Mouse (Mus musculus): ENCODE results near the gene Igf2bp3. TPM values are rescaled to one million over a fixed set of nuclear protein-coding genes. Genes with fewer than 3 reads are reported as not detected.

Gene Igf2bp3
- polyA plus RNA-seq, 2 experiments from 2014 or later = 2.5 to 4.6 TPM

DNA sequence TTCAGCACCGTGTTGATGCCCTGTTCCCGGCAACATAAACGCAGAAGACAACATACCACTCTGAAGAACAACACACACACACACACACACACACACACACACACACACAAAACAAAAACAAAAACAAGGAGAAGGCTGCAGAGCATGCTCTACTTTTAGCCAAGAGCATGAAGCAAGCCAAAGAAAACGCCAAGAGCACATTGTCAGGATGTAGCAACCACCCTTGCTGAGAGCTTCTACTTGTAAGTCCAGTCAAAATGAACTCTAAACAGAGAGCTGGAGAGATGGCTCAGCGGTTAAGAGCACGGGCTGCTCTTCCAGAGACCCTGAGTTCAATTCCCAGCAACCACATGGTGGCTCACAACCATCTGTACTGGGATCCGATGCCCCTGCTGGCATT, 41.5 kb downstream of the Igf2bp3 start:
- no peak for ATAC-seq

DNA sequence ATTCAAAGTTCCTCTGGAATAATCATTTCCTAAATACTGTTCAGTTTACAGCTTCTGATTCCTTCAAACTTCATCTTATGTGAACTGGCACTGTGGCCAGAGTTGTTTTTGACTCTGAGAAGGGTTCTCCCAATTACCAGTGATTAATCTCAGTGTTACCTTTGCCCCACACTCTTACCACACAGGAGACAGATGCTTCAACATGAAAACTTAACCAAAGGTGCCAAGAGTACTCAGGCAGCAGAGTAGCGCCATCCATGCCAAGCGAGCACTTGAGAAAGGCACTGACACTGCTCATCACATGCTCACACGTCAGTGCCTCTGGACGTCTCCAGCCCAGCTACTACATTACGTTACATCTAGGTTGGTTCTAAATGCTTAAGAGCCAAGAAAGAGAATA, 43.5 kb downstream of the Igf2bp3 start:
- no peak for ATAC-seq

DNA sequence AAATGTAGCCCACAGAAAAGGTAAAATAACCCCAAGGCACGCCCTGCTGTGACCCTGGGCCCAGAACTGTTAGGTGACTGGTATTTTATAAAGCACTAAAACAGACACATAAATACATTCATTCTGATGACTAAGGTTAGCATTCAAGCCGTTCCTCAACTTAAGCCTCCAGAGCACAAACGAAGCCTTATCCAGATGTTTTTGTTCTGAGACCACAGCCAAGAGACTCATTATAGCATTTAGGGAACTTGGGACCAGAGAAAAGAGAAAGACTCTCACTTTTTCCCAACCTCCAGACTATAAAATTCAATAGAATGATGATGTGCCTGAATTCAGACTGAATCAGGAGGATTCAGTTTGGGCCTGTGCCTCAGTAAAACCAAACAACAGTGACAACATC, 46.1 kb downstream of the Igf2bp3 start:
- no peak for ATAC-seq

DNA sequence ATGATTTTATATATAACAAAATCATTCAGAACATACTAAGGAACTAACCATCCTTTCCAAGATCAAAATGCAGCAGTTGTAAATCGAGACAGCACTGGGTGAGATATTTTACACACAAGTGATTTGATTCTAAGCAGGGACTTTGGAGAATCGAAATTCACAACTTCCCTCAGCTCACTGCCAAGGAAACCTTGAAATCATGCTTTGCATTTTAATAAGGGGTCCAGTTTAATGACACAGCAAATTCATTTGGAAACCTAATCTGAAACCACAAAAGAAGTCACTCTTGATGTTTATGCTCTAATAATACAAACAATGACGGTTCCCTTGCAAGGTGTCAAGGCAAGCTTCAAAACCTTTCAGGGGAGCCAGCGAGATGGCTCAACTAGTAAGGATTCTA, 47.4 kb downstream of the Igf2bp3 start:
- ATAC-seq = no peak

DNA sequence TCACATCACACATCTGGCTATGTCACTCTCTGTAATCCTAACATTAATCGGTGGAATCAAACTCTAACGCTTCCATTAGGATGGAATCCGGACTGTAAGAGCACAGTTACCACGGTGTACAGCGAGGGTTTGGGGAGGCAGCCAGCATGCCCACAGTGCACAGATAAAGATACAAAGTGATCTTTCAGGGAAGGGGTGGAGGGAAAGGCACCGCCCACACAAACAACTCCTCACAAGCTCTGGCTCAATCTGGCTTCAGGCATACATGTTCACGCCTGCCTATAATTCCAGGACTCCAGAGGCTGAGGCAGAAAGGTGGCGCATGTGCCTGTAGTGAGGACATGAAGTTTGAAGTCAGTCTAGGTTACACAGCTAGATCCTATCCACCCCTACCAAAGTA, 48.4 kb downstream of the Igf2bp3 start:
- ATAC-seq = no peak

DNA sequence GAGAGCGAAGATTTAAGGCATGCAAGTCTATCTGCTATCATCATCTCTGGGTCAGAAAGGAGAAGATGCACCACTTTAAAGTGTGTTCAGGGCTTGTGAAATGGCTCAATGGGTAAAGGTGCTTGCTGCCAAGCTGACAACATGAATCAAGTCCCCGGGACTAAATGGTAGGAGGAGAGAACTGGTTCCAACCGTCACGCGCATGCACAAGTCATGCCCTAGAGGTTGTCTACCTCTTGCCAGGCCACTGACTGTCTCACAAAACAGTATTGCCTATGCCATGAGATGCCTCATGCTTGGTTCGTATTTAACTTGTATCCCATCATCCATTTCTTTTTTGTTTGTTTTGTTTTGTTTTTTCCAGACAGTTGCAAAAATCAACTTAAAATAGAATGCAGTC, 48.9 kb downstream of the Igf2bp3 start:
- ATAC-seq = no peak

DNA sequence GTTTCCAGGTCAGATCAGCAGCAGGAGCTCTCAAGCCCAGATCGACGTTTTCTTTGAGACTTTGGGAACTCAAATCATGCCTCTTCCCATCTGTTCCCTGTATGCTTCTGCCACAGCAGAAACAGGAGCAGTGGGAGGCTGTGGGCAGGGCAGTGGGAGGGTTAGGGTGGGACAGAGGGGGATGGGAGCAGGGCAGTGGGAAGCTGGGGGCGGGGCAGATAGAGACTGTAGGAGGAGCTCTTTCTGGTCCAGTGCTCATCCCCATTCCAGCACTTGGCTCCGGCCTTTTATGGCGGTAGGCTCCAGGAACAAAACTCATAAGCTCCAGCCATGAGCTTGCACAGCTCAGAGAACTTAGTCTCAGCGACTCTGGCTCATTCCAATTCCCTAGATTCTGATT, 49.7 kb downstream of the Igf2bp3 start:
- no peak for ATAC-seq

DNA sequence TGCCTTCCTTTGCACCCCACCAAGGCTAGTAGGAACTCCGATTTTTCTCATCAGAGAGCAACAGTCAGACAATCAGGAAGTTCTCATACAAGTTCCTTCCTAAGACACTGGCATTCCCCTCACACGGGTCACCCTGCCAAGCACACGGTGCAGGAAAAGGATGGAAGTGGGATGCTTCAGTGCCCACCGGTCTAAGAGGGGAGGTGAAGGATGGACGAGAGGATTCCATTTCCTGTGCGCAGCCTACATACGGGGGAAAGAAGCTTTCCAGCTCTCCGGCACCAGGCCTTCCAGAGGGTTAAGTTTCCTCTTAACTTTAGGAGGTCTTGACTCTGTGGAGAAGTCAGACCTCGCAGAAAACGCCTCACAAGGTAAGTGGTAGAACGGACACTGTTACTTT, 50.1 kb downstream of the Igf2bp3 start:
- no peak for ATAC-seq

DNA sequence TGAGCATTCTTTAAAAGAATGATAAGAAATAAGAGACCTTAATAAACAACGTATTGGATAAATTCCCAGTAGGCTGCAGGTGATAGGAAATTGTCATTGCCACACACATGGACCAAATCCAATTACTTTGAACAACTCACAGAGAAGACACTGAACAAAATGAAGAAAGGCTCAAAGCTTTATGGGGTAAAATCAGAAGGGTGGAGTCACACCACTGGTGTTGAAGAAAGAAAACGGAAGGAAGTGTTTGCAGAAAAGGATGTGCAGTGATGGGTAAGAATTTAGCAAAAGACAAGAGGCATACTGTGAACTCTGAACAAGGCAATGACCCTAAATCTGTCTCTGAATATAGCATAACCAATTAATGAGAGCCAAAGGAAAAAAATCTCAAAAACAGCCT, 54.8 kb downstream of the Igf2bp3 start:
- no peak for ATAC-seq

DNA sequence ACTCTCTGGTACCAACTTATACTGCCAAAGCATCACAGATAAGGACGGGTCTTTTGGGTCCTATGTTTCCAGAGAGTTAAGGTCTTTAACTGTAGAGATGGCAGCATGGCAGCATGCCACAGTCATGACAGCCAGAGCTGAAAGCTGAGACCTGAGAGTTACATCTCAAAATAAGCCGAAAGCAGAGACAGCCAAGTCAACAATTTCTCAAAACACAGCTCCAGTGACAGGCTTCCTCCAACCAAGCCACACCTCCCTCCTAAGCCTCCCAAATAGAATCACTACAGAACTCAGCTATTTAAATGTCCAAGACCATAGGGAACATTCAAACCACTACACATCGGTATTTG, 58.0 kb downstream of the Igf2bp3 start:
- no peak for ATAC-seq

DNA sequence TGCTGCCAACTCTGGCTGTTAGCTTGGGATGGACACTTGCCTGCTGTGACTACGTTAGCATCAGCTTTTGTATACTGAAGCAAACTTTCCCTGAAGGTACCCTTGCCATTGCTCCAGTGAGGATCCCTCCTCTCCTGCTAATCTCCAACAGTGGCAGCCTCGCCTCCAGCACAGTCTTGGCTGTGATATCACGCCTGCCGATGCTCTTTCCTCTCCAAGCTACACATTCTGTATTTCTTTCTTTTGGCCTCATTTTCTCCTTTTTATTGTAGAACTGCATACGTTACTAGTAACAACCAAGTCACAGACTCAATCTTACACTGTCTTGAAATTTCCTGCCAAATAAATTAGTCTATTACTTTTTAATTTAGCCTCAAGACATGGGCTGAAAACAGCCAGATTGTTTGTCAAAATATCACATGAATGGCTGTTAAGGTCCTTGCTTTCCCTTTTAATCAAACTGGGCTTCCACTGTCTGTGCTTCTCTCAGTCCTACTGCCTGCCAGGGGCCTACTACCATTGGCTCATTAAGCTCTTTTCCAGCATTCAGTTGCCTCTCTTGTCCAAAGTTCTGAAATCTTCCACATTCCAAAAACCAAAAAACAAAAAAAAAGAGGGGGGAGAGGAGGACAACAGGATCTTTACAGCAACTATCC, 58.5 kb downstream of the Igf2bp3 start:
- no peak for ATAC-seq

DNA sequence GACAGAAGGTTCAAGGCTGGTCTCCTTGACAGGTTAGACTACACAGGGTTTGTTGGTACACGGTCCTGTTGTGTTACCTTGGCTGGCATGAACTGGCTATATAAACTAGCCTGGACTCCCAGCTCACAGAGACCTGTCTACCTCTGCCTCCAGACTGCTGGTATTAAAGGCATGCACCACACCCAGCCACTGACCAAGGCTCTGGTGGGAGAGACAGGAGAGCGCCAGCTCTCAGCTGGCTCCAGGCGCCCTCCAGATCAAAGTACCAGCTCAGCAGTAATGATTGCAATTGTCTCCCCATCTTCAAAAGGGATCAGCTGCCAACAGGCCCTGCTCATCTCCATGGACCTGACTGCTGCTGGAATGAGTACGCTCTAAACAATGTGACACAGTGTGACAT, 63.3 kb downstream of the Igf2bp3 start:
- ATAC-seq = no peak

DNA sequence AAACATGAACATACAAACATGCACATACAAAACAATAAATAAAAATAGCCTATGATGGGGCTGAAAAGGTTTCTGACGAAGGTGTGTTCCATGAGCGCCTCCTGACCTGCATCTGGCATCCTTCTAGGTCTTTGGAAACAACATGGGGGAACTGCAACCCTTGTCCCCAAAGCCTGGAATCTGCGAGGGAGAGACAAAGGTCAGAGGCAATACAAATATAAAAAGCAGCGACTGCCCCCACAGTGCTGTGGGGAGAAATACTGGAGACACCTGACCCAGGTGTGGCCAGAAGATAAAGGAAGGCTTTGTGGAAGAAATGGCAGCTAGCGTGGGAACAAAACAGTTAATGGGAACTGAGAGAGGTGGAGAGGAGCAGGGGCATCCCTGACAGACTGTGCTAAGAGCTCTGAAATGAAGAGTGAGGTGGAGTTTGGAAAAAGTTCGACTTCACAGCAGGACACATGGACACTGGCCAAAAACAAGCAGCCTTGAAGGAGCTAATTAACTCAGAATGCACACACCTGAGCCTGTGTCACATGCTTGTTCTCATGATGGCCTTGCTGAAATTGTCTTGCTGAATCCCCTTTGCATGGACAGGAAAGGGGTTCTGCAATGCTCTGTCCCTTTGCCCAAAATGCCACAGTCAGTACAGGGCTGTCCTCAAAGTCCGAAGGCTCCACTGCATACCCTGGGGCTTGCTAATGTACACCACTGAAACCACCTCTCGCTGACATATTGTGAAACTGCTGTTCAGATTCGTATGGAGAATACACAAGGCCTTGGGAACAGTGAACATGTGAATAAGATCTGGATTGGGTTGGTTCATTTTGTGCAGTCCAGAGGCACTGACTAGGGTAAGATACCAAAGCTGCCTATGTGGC, 64.2 kb downstream of the Igf2bp3 start:
- no peak for ATAC-seq

DNA sequence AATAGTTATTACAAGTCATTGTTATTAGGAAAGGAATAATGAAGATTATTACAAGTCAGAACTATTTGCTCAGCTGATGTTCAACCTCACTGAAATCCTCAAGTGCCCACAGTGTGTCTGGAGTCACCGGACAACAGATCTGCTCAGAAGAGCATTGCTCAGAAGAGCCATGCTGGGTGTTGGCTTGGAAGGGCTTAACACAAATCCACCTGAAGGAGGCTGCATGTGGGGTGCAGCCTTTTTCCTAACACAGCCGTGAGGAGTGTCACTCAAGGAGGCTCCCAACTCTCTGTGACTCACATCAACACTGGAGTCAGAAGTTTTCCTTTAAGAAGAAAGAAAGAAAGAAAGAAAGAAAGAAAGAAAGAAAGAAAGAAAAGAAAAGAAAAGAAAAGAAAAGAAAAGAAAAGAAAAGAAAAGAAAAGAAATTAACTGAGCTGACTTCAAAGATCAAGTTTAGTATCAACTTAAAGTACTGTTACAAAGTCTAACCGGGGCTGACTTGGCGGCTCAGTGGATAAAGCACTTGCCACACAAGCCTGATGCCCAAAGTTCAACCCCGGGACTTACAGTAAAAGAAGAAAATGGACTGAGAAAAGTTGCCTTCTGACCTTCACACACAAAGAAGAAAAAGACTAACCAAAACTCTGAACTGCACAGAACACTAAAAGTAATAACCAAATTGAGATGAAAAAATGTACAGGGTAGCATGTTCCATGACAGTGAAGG, 65.4 kb downstream of the Igf2bp3 start:
- ATAC-seq = no peak

DNA sequence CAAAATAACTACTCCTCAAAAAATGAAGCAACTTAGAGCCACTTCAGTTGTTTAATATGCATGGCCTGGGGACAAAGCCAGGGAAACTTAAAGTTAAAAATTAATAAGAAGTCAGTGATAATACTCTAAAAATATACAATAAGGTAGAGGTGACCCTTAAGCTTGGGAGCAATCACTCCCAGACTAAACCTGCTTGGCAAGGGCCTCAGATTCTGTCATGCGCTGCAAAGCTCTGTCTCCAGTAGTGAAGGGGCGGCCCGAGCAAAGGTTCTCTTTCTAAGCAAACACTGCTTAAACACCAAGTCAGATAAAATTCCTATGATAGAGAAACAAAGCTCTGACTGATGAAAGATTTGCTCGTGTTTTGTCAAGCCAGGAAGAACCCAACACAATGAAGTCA, 66.0 kb downstream of the Igf2bp3 start:
- no peak for ATAC-seq

DNA sequence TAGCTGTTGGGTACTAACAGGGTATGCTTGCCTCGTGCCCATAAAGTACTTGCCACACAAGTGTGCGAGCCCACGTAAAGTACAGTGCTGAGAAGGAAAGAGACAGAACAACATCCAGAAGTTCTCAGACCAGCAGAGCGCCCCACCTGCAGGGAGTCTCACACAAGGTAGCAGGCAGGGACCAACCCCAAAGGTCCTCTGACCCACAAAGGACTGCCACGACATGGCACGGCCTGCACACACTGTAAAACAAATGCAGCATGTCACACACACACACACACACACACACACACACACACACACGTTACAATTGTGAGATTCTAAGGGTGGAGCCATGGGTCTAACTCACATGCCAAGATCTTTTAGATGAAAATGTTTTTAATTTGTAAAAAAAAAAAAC, 66.4 kb downstream of the Igf2bp3 start:
- no peak for ATAC-seq

DNA sequence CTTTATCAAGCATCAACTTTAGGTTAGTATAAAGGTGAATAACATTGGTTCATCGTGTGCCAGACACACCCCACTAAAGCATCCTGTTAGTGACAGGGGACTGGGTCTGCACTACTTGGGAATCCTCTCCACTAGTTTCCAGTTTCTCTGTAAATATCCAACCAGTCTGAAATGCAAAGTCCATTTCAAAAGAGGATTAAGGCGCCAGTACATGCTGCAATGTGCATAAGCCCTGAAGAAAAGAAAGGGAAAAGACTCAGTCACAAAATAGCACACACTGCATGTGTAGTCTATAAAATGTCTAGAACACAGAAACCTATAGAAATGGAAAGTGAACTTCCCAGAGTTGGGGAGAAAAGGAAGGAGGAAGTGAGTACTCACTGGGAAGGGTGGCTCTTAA, 68.3 kb downstream of the Igf2bp3 start:
- ATAC-seq = no peak

DNA sequence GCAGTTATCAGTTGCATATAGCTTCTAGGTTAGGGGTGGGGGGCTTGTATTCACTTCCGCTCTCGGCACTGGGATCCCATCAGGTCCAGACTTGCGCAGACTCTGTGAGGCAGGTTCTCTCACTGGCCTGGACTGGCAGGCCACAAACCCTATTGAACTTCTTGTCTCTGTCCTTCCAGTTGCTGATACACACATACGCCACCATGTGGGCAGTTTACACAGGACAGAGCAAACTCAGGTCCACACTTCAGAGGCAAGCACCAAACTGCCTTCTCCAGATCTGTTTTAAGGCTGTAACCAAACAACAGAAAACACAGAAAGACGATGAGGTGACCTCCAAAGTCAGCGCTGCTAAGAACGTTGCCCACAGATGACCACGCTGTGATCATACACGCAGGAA, 72.3 kb downstream of the Igf2bp3 start:
- ATAC-seq = no peak

DNA sequence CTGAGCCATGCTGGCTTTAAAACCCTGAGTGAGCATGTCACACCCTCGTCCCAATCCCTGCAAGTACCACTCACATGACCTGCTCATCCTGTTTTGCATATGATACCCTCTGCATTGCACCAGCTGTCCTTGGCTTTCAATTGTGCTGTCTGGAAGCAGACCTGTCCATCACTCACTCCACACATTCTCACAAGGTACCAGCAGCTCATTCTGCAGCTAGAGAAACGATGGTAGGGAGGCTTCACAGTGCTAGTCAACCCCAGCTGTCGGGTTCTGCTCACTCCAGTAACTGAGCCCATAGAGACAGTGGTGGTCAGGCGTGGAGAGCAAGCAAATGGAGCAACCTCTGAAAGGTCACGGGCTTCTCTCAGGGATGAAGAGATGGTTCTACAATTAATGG, 73.6 kb downstream of the Igf2bp3 start:
- no peak for ATAC-seq

DNA sequence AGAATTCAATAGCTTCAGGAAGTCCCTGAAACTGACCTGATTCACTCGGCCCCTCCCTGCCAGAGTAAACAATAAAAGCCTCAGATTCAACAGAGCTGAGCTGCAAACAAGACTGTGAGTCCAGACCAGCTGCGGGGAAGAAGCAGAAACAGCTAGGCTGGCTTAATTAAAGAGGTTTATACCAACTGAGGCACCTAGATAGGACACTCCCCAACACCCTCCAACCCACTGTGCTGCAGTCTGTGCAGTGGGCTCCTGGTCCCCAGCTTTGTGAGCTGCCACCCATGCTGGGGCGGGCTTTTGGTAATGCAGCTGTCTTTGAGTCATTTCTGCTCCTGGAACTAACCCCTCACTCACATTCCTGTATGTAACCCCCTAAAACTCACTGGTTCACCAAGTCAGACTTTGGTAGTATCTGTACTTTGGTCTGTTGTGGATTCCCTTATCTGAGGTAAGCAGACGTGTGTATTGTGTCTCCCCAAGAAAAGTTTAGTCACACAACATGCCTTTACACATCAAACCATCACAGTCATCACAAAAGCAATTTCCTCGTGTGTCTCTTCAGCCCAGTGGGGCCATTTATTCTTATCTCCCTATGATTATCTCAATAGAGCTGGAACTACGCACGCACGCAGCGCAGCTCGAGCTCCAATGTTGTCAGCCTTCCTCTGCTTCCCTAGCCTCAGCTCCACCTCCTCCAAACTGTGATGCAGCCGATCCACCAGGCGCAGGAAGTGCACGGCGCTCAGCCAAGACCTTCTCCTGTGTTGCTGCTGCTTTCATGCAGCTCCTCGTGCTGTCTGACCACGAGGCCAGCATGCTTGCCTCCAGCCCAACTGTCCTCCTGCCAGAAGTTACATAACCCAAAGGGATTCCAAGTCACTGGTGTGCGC, 76.4 kb downstream of the Igf2bp3 start:
- no peak for ATAC-seq

DNA sequence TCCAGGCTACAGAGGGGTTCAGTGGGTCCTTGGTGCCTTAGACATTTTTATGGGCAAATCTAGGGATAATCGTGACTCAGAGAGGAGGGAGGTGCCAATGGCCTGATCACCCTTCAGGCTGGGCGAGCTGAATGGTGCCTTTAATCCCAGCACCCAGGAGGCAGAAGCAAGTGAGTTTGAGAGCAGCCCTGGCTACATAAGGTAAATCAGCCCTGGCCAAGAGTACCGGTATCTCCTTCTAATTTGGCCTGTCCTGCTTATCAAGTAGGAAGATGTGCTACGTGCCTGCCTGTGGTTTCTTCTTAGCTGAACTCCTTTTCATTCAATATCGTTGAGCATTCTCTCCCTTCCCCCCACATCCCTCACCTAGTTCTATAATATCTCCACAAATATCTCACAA, 78.0 kb downstream of the Igf2bp3 start:
- ATAC-seq = no peak

DNA sequence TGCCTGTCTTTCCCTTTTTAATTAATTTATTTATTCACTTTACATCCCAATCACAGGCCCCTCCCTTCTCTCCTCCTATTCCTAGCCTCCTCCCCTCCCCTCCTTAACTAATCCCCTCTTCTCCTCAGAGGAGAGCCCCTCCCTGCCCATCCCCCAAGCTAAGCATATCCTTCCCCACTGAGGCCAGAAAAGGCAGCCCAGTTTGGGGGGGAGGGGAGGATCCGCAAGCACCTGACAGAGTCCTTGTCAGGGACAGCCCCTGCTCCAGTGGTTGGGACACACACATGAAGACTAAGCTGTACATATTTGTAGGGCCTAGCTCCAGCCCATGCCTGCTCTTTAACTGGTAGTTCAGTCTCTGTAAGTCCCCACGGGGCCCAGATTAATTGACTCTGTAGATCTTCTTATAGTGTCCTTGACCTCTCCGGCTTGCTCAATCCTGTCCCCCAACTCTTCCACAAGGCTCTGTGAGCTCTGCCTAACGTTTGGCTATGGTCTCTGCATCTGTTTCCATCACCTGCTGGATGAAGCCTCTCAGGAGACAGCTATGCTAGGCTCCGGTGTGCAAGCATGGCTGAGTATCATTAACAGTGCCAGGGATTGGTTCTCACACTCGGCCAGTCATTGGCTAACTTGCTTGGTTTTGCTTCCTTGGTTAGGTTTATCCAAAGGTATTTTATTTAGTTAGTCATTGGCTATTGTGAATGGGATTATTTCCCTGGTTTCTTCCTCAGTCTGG, 82.2 kb downstream of the Igf2bp3 start:
- no peak for ATAC-seq
